Mouse (Mus musculus) cerebellum, postnatal 14 days (tissue): ENCODE results near the gene Fcgr1.
"Not testable (repeated sequence)": the region's sequence is repeated elsewhere in the genome, so short reads cannot be mapped to it uniquely, and the experiment has no call there.

Source experiments
- DNase-seq, 2 experiments: peaks; one replicate each; pipeline ENCODE4 v3.0.0; 2021; ENCODE audit warnings: mixed read lengths in 2 of 2

Gene Fcgr1

DNA sequence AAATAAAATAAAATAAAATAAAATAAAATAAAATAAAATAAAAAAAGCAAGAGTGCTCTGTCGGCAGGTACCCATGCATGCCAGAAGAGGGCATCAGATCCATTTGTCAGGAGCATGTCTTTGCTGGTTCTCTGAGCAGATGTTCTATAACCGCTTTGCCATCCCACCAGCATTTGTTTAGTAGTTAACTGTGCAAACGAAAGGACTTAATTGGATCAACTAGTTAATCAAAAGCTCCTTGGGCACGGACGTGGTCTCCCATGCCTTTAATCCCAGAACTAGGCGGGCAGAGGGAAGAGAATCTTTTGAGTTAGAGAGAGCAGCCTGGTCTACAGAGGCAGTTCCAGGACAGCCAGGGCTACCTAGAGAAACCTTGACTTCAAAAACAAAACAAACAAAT lies 33.4 kb upstream of the Fcgr1 start:
- peak in 1 of 2 experiments; percentile 20 for DNase-seq

GRCm38 (mm10) chr3:96323806-96324205 lies 30.0 kb upstream of the Fcgr1 start:
- DNase-seq = not testable (repeated sequence)

DNA sequence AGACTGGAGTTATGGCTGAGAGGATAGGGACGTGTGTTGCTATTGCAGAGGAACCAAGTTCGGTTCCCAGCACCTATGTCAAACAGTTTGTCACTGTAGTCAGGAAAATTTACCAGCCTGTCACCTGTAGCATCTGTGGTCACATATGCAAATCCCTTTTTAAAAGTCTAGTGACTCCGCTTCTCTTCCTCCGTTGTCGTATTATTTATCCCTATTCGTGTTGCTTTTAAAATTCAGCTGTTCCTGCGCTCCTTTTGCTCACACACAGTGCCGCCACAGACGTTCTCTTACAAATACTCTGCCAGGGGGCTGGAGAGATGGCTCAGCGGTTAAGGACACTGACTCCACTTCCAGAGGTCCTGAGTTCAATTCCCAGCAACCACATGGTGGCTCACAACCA lies 28.8 kb upstream of the Fcgr1 start:
- DNase-seq = no peak

GRCm38 (mm10) chr3:96321891-96322290 lies 28.1 kb upstream of the Fcgr1 start:
- DNase-seq = no peak

DNA sequence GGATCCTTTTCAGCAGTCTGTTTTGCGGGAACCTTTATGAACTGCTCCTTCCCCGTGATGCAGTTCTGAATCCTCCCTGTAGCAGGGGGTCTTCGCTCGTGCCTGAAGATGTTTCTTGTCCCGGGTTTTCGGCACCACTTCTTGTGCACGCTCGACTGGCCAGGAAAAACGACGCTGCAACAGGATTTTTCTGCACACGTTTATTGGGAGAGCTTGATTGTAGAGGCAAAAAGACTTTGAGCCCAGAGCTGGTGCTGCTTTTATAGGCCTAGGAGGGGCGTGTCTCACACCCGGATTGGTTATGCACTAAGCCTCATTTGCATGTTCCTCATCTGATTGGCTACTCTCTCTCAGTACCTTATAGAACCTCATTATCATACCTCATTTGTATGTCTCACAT lies 26.2 kb upstream of the Fcgr1 start:
- not testable (repeated sequence) for DNase-seq

- no peak for DNase-seq
These were observed 18.8 kb upstream of the Fcgr1 start for GRCm38 (mm10) chr3:96312341-96313098.

GRCm38 (mm10) chr3:96309441-96309840 lies 15.7 kb upstream of the Fcgr1 start:
- no peak for DNase-seq

DNA sequence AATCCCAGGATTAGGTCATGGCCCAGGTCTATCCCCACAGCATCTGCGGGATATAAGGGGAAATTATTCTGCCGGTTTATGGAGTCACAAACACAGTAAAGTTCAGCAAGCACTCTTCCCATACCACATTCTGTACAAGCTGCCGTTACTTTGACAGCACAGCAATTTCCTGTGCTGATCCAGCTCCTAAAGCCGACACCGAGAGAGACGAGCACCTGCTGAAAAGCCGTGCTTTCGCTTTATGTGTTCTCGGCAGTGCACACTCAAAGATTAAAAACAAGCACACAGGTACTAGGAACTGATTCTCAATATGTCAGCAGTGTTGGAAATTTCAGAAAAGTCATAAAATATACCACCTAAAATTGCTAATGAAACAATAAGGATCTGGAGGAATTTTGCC lies 12.7 kb upstream of the Fcgr1 start:
- no peak for DNase-seq

DNA sequence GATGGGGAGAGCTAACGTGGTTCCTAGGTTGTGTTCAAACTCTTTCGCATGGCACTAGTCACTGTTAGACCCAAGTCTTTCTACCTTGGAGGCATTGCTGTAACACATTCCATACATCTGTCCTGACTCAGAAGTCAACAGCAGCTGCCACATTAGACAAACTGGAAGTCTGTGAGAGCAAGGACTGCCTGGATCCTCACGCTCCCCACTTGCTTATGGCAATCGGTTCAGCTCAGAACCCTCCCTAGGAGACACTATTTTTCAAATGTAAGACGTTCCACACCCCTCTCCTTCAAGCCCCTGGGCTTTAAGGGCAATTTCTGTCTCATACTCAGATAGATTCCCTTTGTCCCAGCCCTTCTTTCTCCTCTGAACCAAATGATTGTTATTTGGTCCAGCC lies 8.3 kb upstream of the Fcgr1 start:
- no peak for DNase-seq

DNA sequence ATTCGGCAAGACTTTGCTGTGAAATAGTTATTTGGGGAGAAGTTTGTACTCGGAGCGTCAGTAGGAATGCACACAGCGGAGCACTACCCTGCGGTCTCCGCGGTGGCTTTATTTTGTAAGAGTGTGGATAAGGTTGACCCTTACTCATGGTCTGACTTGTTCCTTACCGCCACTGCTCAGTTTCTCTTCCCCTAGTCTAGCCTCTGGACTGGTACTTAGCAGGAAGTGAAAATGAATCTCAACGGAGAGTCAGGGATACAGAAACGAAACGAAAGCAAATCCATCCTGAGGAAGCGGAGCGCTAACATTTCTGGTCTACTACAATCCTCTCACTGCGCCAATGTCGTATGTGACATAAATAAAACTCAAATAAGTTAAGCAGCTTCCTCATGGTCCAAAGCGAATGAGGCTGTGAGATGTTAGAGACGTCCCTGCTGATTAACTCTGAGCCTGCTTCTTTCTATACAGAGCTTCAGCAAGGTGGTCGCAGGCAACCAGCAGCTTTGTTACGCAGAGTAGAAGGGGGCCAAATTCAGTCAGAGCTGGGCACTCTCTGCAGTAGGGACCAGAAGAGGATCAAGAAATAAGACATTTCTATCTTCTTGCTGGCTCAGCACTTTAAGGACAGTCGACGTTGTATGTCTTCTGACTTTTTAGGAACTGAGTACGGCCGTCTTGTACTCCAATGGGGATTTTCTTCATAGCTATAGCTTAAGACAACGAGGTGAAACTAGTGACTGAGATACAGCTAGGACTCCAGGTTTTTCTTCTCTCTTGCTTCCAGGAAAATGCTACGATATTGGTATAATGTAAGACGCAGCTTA lies 7.1 kb upstream of the Fcgr1 start:
- no peak for DNase-seq

DNA sequence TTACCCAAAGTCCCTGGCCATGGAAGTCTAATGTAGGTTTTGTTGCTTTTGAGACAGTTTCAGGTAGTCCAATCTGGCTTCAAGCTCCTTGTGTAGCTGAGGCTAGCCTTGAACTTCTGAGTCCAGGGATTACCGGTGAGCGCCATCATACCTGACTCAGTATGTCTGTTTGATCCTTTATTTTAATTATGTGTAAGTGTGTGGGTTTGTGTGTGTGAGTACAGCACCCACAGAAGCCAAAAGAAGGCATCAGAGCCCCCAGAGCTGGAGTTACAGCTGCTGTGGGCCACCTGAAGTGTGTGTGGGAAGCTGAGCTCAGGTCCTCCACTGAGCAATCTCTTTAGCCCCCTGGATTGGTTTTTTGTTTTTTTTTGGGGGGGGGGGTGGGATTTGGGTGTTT lies 5.8 kb upstream of the Fcgr1 start:
- DNase-seq = no peak

DNA sequence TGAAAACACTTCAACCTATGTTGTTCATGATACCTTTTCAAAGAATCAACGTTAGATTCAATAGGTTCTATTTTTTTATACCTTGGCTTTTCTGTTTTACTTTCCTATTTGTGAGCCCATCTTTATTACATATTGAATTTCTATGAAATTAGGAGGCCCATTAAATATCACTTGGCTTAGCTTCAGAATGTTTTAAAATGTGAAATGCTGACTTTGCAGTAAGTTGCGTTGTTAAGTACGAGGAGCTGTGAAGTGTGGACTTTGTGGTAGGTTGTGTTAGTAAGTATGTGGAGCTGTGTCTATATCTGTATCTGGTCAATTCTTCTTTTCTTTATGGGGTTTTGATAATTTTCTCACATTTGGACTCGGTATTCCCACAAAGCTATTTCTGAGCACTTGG lies 4.6 kb upstream of the Fcgr1 start:
- no peak for DNase-seq

DNA sequence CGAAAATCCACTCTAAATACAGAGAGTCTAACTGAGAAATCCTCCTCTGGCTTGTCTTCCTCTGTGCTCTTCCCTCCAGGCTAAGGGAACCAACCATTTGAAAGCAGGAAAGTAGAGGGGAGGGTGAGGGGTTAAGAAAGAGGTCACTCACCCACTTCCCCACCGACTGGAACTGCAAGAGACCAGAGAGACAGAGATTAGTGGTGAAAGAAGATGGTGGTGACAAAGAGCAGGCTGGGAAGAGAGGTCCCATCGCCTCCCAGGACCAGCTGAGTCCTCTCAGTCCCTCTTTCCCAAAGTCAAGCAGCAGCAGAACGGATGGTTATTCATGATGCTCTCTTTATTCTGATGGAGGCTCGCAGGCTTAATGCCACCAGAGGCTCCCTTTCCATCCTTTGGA lies 401 bp downstream of the Fcgr1 start:
- DNase-seq = no peak

- DNase-seq = no peak
These were observed 1.1 kb downstream of the Fcgr1 start for GRCm38 (mm10) chr3:96292641-96293040.

DNA sequence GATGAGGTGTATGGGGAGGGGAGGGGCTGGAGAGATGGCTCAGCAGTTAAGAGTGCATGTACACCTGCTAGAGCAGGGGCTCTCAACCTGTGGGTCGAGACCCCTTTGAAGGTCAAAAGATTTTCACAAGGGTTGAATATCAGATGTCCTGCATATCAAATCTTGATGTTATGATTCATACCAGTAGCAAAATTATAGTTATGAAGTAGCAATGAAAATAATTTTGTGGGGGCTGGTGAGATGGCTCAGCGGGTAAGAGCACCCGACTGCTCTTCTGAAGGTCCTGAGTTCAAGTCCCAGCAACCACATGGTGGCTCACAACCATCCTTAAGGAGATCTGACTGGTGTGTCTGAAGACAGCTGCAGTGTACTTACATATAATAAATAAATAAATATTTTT lies 3.0 kb downstream of the Fcgr1 start:
- DNase-seq = not testable (repeated sequence)

- no peak for DNase-seq
These were observed 4.6 kb downstream of the Fcgr1 start for GRCm38 (mm10) chr3:96289201-96289600.

DNA sequence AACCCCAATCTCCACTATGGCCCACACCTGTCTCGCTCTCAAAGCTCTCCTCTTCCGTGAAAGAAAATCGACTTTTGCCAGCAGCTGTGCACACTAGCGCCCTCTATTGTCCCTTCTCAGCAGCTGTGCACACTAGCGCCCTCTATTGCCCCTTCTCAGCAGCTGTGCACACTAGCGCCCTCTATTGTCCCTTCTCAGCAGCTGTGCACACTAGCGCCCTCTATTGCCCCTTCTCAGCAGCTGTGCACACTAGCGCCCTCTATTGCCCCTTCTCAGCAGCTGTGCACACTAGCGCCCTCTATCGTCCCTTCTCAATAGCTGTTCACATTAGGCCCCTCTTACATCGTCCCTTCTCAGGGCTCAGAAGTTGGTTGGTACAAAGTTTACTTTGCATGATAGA lies 6.4 kb downstream of the Fcgr1 start:
- DNase-seq = not testable (repeated sequence)

DNA sequence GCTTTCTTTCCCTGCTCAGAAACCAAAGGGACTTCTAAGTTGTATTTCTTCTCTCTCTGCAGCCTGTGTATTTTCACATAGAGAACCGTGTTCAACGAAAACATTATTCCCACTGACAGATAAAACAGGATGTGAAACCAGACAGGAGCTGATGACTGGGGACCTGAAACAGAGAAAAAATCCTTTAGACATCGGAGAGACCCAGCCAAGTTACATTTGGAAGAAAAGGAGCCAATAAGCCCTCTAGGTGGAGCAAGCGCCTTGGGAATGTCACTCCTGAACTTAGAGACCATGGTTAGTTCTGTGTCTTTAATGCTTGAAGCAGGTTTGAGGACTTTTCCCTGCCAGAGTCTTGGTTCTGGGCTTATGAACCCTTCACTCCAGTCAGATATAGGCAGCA lies 9.3 kb downstream of the Fcgr1 start:
- DNase-seq = peak in 1 of 2 experiments; percentile 30

GRCm38 (mm10) chr3:96280660-96281059 lies 13.1 kb downstream of the Fcgr1 start:
- no peak for DNase-seq

DNA sequence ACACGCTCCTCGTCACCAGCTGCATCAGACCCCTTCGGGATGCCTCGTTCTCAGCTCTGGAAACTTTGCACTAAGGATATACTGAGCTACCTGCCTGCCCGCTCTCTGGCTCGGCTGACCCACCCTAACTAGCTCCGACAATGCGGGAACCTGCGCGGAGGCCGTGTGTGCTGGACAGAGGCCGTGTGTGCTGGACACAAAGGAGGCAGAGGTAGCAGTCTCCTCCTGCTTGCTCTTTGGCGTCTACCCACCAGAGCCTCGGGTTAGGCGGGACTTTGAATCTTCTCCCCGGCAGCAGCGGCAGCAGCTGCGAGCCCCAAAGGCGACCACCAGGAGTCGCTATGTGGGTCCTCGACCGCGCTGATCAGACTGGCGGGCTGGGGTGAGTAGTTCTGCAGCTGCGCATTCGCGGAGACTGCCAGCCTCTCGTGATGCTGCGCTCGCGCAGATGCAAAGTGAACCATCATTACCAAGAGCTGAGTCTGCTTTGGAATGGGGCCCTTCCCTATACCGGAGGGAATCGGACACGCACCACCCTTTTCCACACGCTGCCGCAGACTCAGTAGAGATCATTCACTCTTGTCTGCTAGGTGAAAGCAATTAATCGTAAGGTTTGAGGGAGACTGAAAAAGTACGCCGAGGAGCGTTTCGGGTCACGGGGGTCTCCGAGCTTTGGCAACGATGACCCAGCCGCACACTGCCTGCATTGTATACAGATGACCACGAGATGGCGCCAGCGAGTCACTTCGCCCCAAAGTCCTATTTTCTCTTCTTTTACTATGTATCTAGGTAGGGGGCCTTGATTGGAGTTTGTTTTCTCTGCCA lies 15.8 kb downstream of the Fcgr1 start:
- peak; percentile 92 to 94 for DNase-seq

DNA sequence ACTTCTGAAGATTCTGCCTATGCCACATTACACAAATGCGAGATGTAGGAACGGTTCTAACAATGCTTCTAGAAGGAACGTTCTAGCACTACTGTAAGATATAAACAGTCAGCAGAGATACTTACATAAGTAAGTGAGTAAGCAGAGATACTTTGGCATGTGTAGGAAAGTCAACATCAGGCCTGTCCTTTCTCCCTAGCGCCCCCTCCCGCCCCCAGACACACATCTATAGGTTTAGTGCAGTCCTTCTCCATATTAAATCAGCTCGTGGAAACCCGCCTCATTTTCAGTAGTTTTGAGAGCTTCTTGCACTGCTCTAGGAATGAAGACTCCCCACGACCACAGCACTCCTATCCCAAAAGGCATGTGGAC lies 16.4 kb downstream of the Fcgr1 start:
- peak in 1 of 2 experiments; percentile 53 for DNase-seq

DNA sequence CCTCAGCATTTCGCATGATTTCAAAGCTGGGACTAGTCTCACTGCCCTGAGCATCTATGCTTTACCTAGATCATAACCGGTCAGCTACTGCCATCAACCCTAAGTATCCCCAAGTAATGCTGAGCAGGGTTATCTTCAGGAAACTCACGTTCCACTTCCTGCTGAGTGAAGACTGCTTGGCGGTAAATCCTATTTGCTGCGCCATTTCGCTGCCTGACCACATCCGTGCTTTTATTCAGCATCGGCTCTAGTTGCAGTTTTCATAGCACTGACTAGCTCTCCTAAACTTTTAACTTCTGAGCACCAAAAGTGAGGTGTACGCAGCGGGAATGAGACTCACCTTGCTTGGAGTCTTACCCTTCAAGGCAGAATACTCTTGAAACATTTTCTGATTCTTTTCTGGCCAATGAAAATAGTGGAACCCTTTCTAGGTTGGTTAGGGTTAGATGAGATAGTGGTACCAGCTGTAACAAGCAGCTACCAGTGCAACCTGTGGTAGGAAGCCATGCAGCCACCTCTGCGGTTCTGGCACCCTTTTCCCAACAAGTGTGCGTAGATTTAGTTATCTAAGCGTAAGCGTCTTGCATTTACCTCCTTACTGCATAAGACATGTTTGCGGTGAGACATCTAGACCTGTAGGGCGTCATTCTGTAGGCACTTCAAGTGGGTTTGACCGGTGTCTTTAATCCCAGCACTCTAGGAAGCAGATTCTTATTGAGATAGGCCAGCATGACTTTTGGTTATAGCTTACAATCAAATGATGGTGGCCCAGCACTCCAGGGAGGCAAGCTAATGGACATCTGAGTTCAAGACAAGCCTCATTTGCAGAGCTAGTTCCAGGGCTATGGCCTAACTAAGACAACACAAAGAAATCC lies 19.9 kb downstream of the Fcgr1 start:
- DNase-seq = no peak
